Mouse (Mus musculus): ENCODE data around the gene Atp5l. TPM values are rescaled to one million over a fixed set of nuclear protein-coding genes. Genes with fewer than 3 reads are reported as not detected.

Atp5l gene
- polyA plus RNA-seq, 1 experiment from 2014 or later, result 757 TPM

- Histone ChIP-seq H3K4me2 (no peak overlapping the region), H3K36me3 (no peaks in the 10 kb centered on the region), H3K4me3 (replicated peaks) (no peak overlapping the region), H3K27me3 (replicated peaks) (no peaks in the 10 kb centered on the region), H3K9ac (no peak overlapping the region), H3K4me1 (no peaks in the 10 kb centered on the region), H3K9me3 (no peaks in the 10 kb centered on the region), H3K27ac (no peak overlapping the region)
- 84% methylated on average over 6 of the region's 6 CpGs for WGBS
- ATAC-seq (ENCODE audit: insufficient read depth, low FRiP score, low read depth), result no peak
Measured at GRCm38 (mm10) chr9:44891210-44891609, 29.3 kb downstream of the Atp5l start.

GRCm38 (mm10) chr9:44890122-44890521, 30.4 kb downstream of the Atp5l start:
- no peaks in the 10 kb centered on the region for H3K27me3 ChIP-seq (replicated peaks)
- no peak overlapping the region for H3K9ac ChIP-seq
- no peaks in the 10 kb centered on the region for H3K36me3 ChIP-seq
- no peak overlapping the region for H3K4me2 ChIP-seq
- no peaks in the 10 kb centered on the region for H3K9me3 ChIP-seq
- WGBS, result 50% methylated on average over 2 of the region's 2 CpGs
- H3K27ac ChIP-seq, result no peak overlapping the region
- no peak for ATAC-seq (ENCODE audit: insufficient read depth, low FRiP score, low read depth)
- no peaks in the 10 kb centered on the region for H3K4me1 ChIP-seq
- no peak overlapping the region for H3K4me3 ChIP-seq (replicated peaks)

DNA sequence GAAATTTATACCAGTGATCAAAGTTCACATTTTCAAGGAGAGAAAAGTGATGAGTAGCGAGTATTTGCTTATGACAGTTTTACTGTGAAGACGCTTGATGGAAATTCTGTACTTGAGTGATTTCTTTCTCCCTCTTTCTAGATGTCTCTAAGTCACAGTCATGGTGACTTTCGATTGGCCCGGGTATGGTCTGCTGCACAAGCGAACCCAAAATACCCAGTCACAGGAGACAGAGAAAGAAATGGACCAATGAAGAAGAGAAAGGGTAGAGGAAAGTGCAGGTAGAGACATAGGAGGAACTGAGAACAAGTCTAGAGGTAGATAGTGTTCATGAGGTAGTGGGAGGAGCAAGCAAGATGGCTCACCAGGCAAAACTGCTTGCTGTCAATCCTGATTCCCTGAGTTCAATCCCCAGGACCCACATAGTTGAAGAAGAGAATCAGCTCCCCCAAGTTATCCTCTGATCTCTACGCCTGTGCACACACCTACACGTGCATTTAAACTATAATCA, 32.4 kb downstream of the Atp5l start:
- Histone ChIP-seq H3K4me2 (no peak overlapping the region), H3K27me3 (replicated peaks) (no peaks in the 10 kb centered on the region), H3K9ac (no peak overlapping the region), H3K4me1 (no peaks in the 10 kb centered on the region), H3K27ac (no peak overlapping the region), H3K36me3 (no peaks in the 10 kb centered on the region), H3K4me3 (replicated peaks) (no peak overlapping the region), H3K9me3 (no peaks in the 10 kb centered on the region)
- ATAC-seq (ENCODE audit: insufficient read depth, low FRiP score, low read depth), result no peak
- 82% methylated on average over 7 of the region's 7 CpGs for WGBS

GRCm38 (mm10) chr9:44882981-44883569, 37.5 kb downstream of the Atp5l start:
- H3K4me1 ChIP-seq, result peaks cover 18% of the 10 kb centered on the region
- H3K36me3 ChIP-seq, result no peaks in the 10 kb centered on the region
- H3K9ac ChIP-seq, result 0 out of 2 replicates have a peak overlapping the region, but pooled peaks have one; percentile 52
- H3K9me3 ChIP-seq, result no peaks in the 10 kb centered on the region
- H3K27me3 ChIP-seq (replicated peaks), result no peaks in the 10 kb centered on the region
- H3K4me3 ChIP-seq (replicated peaks), result peak overlapping the region; percentile 99
- H3K27ac ChIP-seq, result peak overlapping the region; percentile 99; the same call in 1 of the 2 replicates
- no peak for ATAC-seq (ENCODE audit: insufficient read depth, low FRiP score, low read depth)
- WGBS, result under 1% methylated on average over 21 of the region's 21 CpGs
- H3K4me2 ChIP-seq, result peak overlapping the region; percentile 98

GRCm38 (mm10) chr9:44882436-44882980, 38.0 kb downstream of the Atp5l start:
- no peaks in the 10 kb centered on the region for H3K27me3 ChIP-seq (replicated peaks)
- peak overlapping the region; percentile 52 for H3K9ac ChIP-seq
- peak overlapping the region; percentile 99 for H3K27ac ChIP-seq
- H3K4me1 ChIP-seq, result peaks cover 19% of the 10 kb centered on the region
- H3K36me3 ChIP-seq, result no peaks in the 10 kb centered on the region
- under 1% methylated on average over 26 of the region's 27 CpGs for WGBS
- peak; percentile 52 for ATAC-seq (ENCODE audit: insufficient read depth, low FRiP score, low read depth)
- H3K4me2 ChIP-seq, result peak overlapping the region; percentile 98
- no peaks in the 10 kb centered on the region for H3K9me3 ChIP-seq
- H3K4me3 ChIP-seq (replicated peaks), result peak overlapping the region; percentile 99

- H3K9me3 ChIP-seq, result no peaks in the 10 kb centered on the region
- H3K27ac ChIP-seq, result peak overlapping the region; percentile 99
- peak overlapping the region; percentile 99 for H3K4me3 ChIP-seq (replicated peaks)
- peak overlapping the region; percentile 98 for H3K4me2 ChIP-seq
- WGBS, result under 1% methylated on average over 29 of the region's 29 CpGs
- ATAC-seq (ENCODE audit: insufficient read depth, low FRiP score, low read depth), result peak; percentile 63; the same call in 1 of the 2 replicates
- H3K9ac ChIP-seq, result peak overlapping the region; percentile 83
- no peaks in the 10 kb centered on the region for H3K36me3 ChIP-seq
- peaks cover 25% of the 10 kb centered on the region for H3K4me1 ChIP-seq
- no peaks in the 10 kb centered on the region for H3K27me3 ChIP-seq (replicated peaks)
Measured at GRCm38 (mm10) chr9:44881941-44882435, 38.6 kb downstream of the Atp5l start.

GRCm38 (mm10) chr9:44881221-44881871, 39.2 kb downstream of the Atp5l start, which contains the start of gene Kmt2a:
Gene Kmt2a (minus strand): TSS chr9:44881296.
- Histone ChIP-seq H3K9me3 (no peaks in the 10 kb centered on the region), H3K9ac (peak within 1 kb of the TSS; percentile 98), H3K4me3 (replicated peaks) (peak within 1 kb of the TSS; percentile 99), H3K27ac (peak within 1 kb of the TSS; percentile 99), H3K4me1 (peaks cover 27% of the 10 kb centered on the region), H3K27me3 (replicated peaks) (no peaks in the 10 kb centered on the region), H3K36me3 (no peaks in the 10 kb centered on the region), H3K4me2 (peak within 1 kb of the TSS; percentile 98)
- peak; percentile 84 for ATAC-seq (ENCODE audit: insufficient read depth, low FRiP score, low read depth)
- WGBS, result under 1% methylated on average over 41 of the region's 71 CpGs

- ATAC-seq (ENCODE audit: insufficient read depth, low FRiP score, low read depth), result 0 out of 2 replicates have a peak, but pooled peaks have one; percentile 0
- H3K9me3 ChIP-seq, result no peaks in the 10 kb centered on the region
- peak overlapping the region; percentile 90 for H3K27ac ChIP-seq
- H3K4me3 ChIP-seq (replicated peaks), result peak overlapping the region; percentile 99
- H3K4me1 ChIP-seq, result peaks cover 29% of the 10 kb centered on the region
- H3K27me3 ChIP-seq (replicated peaks), result no peaks in the 10 kb centered on the region
- peak overlapping the region; percentile 95 for H3K4me2 ChIP-seq
- under 1% methylated on average over 38 of the region's 44 CpGs for WGBS
- H3K9ac ChIP-seq, result peak overlapping the region; percentile 98
- no peaks in the 10 kb centered on the region for H3K36me3 ChIP-seq
Measured at GRCm38 (mm10) chr9:44880309-44881081, 40.0 kb downstream of the Atp5l start.

DNA sequence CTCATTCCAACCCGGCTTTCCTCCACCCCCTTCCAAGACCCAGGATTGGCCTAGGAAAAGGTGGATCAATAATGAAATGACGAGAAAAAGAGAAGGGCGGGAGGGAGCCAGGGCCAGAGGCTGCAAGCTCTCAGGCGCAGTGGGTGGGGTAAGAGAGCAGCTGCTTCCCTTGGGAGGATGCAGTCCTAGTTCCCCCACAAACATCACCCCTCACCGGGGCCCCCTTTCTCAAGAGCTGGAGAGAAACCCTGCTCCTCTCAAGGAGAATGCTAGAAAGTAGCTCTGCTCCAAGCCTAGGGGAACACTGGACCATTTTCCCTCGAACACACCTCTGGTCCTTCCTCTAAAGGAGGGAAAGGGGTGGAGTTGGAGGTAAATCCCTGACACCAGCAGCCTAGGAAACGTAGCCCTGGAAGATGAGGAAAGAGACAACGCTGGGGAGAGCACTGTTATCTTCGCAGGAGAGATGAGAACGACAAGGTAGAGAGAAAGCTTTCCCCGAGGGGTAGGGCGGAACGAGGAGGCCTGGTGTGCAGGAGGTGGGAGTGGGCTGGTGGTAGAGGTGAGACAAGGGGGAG, 40.8 kb downstream of the Atp5l start:
- H3K4me1 ChIP-seq, result peaks cover 31% of the 10 kb centered on the region
- H3K36me3 ChIP-seq, result no peaks in the 10 kb centered on the region
- no peaks in the 10 kb centered on the region for H3K27me3 ChIP-seq (replicated peaks)
- H3K4me3 ChIP-seq (replicated peaks), result peak overlapping the region; percentile 99
- ATAC-seq (ENCODE audit: insufficient read depth, low FRiP score, low read depth), result no peak
- no peaks in the 10 kb centered on the region for H3K9me3 ChIP-seq
- peak overlapping the region; percentile 11; the same call in 1 of the 2 replicates for H3K9ac ChIP-seq
- under 1% methylated on average over 13 of the region's 13 CpGs for WGBS
- H3K27ac ChIP-seq, result peak overlapping the region; percentile 90
- H3K4me2 ChIP-seq, result peak overlapping the region; percentile 95

GRCm38 (mm10) chr9:44878776-44879500, 41.6 kb downstream of the Atp5l start:
- Histone ChIP-seq H3K4me1 (peaks cover 37% of the 10 kb centered on the region), H3K36me3 (no peaks in the 10 kb centered on the region), H3K27me3 (replicated peaks) (no peaks in the 10 kb centered on the region), H3K9ac (0 out of 2 replicates have a peak overlapping the region, but pooled peaks have one; percentile 9), H3K27ac (peak overlapping the region; percentile 90), H3K9me3 (no peaks in the 10 kb centered on the region), H3K4me3 (replicated peaks) (peak overlapping the region; percentile 99), H3K4me2 (peak overlapping the region; percentile 95)
- ATAC-seq (ENCODE audit: insufficient read depth, low FRiP score, low read depth), result no peak
- WGBS, result 18% methylated on average over 9 of the region's 9 CpGs

All from stomach, embryonic 15.5 days (tissue).